Mouse (Mus musculus): ENCODE results near the gene Oxa1l. TPM values are rescaled to one million over a fixed set of nuclear protein-coding genes. Genes with fewer than 3 reads are reported as not detected.
"Not testable (repeated sequence)": the region's sequence is repeated elsewhere in the genome, so short reads cannot be mapped to it uniquely, and the experiment has no call there.

The Oxa1l gene
- polyA plus RNA-seq, 1 experiment from 2014 or later, result 47.3 TPM

- H3K27ac ChIP-seq; ATAC-seq; H3K4me2 ChIP-seq (replicated peaks); H3K4me1 ChIP-seq (replicated peaks); H3K9ac ChIP-seq (replicated peaks); H3K9me3 ChIP-seq; H3K27me3 ChIP-seq; H3K36me3 ChIP-seq; H3K4me3 ChIP-seq (replicated peaks): not testable (repeated sequence)
- 91% methylated on average over 16 of the region's 16 CpGs for WGBS
Observed at GRCm38 (mm10) chr14:54350773-54351541, 9.7 kb upstream of the Oxa1l start.

GRCm38 (mm10) chr14:54352314-54352713 lies 8.3 kb upstream of the Oxa1l start:
- no peak overlapping the region for H3K9ac ChIP-seq (replicated peaks)
- H3K4me1 ChIP-seq (replicated peaks), result no peaks in the 10 kb centered on the region
- H3K9me3 ChIP-seq, result no peaks in the 10 kb centered on the region
- no peak overlapping the region for H3K4me3 ChIP-seq (replicated peaks)
- no peak for ATAC-seq
- no peaks in the 10 kb centered on the region for H3K36me3 ChIP-seq
- no peak overlapping the region for H3K4me2 ChIP-seq (replicated peaks)
- WGBS, result 91% methylated on average over 8 of the region's 8 CpGs
- H3K27me3 ChIP-seq, result no peaks in the 10 kb centered on the region
- no peak overlapping the region for H3K27ac ChIP-seq

GRCm38 (mm10) chr14:54354406-54354805 lies 6.2 kb upstream of the Oxa1l start:
- H3K27me3 ChIP-seq, result no peaks in the 10 kb centered on the region
- H3K4me1 ChIP-seq (replicated peaks), result no peaks in the 10 kb centered on the region
- 62% methylated on average over 1 of the region's 1 CpGs for WGBS

DNA sequence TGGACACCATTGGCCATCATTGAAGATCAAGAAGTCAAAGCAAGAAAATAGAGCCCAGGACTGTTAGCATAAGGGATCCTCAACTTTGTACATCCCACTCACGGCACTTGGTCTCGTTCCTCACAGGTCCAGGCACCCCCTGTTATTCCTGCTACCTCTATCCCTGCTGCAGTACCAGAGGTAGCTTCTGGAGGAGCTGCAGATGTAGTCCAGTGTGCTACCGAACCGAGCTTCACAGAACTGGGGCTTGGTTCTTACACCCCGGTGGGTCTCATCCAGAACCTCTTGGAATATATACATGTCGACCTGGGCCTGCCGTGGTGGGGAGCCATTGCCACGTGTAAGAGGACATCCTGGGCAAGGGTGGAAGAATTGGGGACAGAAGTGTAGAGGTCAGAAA lies 2.5 kb downstream of the Oxa1l start:
- H3K4me2 ChIP-seq (replicated peaks), result no peak overlapping the region
- H3K27ac ChIP-seq, result no peak overlapping the region
- peaks cover 21% of the 10 kb centered on the region for H3K4me1 ChIP-seq (replicated peaks)
- no peaks in the 10 kb centered on the region for H3K27me3 ChIP-seq
- WGBS, result 95% methylated on average over 8 of the region's 8 CpGs
- H3K9me3 ChIP-seq, result no peaks in the 10 kb centered on the region
- ATAC-seq, result no peak
- no peak overlapping the region for H3K4me3 ChIP-seq (replicated peaks)
- peaks cover 50% of the 10 kb centered on the region for H3K36me3 ChIP-seq
- H3K9ac ChIP-seq (replicated peaks), result no peak overlapping the region

More at GRCm38 (mm10) chr14:54354406-54354805, 6.2 kb upstream of the Oxa1l start:
- H3K9me3 ChIP-seq, result no peaks in the 10 kb centered on the region
- H3K9ac ChIP-seq (replicated peaks), result no peak overlapping the region
- no peak overlapping the region for H3K4me3 ChIP-seq (replicated peaks)
- H3K27ac ChIP-seq, result no peak overlapping the region
- no peaks in the 10 kb centered on the region for H3K36me3 ChIP-seq
- ATAC-seq, result no peak
- H3K4me2 ChIP-seq (replicated peaks), result no peak overlapping the region

- 93% methylated on average over 5 of the region's 5 CpGs for WGBS
- no peak for ATAC-seq
Observed at GRCm38 (mm10) chr14:54365026-54365645, 4.5 kb downstream of the Oxa1l start.

GRCm38 (mm10) chr14:54366581-54366980 lies 5.9 kb downstream of the Oxa1l start:
- no peak overlapping the region for H3K4me2 ChIP-seq (replicated peaks)
- H3K36me3 ChIP-seq, result peaks cover 82% of the 10 kb centered on the region
- no peak overlapping the region for H3K27ac ChIP-seq
- no peaks in the 10 kb centered on the region for H3K9me3 ChIP-seq
- 98% methylated on average over 10 of the region's 10 CpGs for WGBS
- peaks cover 18% of the 10 kb centered on the region for H3K4me1 ChIP-seq (replicated peaks)
- no peak overlapping the region for H3K9ac ChIP-seq (replicated peaks)
- H3K27me3 ChIP-seq, result no peaks in the 10 kb centered on the region
- no peak overlapping the region for H3K4me3 ChIP-seq (replicated peaks)
- ATAC-seq, result no peak

More at GRCm38 (mm10) chr14:54365026-54365645, 4.5 kb downstream of the Oxa1l start:
- H3K27me3 ChIP-seq, result no peaks in the 10 kb centered on the region
- H3K9me3 ChIP-seq, result no peaks in the 10 kb centered on the region
- no peak overlapping the region for H3K4me2 ChIP-seq (replicated peaks)
- no peak overlapping the region for H3K4me3 ChIP-seq (replicated peaks)
- H3K4me1 ChIP-seq (replicated peaks), result peaks cover 21% of the 10 kb centered on the region
- H3K36me3 ChIP-seq, result peaks cover 70% of the 10 kb centered on the region
- no peak overlapping the region for H3K27ac ChIP-seq
- H3K9ac ChIP-seq (replicated peaks), result no peak overlapping the region

DNA sequence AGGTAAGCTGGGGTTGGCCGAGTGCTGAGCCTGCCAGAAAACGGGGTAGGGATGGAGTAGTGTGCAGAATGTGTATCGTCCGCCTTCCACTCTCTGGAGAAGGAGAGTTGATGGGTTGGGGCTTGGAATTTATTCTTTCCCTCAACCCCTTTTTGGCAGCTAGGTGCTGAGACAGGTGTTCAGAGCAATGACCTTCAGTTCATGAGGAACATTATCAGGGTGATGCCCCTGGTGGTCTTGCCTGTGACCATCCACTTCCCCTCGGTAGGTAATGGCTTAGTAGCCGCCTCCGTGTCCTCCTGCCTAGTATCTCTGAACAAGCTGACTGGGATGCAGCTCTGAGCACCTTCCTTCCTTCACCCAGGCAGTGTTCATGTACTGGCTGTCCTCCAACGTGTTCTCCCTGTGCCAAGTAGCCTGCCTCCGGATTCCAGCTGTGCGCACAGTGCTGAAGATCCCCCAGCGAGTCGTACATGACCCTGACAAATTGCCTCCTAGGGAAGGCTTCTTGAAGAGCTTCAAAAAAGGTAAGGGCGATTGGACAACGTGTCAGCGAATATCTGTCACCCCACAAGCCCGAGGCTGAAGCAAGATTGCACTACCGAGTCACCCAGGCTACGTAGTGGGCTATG lies 6.9 kb downstream of the Oxa1l start:
- H3K9me3 ChIP-seq, result no peaks in the 10 kb centered on the region
- no peak for ATAC-seq
- WGBS, result 95% methylated on average over 18 of the region's 18 CpGs
- no peaks in the 10 kb centered on the region for H3K27me3 ChIP-seq
- H3K4me1 ChIP-seq (replicated peaks), result peaks cover 8% of the 10 kb centered on the region
- H3K4me3 ChIP-seq (replicated peaks), result no peak overlapping the region
- peaks cover 83% of the 10 kb centered on the region for H3K36me3 ChIP-seq
- H3K4me2 ChIP-seq (replicated peaks), result no peak overlapping the region
- H3K27ac ChIP-seq, result no peak overlapping the region
- no peak overlapping the region for H3K9ac ChIP-seq (replicated peaks)

DNA sequence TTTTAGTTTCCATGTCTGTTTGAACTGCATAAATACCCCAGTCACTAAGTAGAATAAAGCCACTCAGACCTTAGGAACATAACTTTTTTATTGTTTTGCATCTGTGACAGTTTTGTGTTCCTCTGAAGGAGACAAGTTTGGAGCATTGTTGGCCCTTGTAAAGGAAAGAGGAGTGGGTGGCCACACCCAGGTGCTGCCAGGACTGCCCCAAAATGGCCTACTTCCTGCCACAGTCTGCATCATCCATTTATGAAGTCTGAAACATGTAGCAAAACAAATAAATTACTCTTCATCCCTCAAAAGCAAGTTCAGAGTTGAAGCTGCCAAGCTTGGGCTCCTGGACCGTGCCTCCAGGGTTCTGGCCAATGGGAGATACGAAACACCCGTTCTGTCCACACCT lies 8.7 kb downstream of the Oxa1l start:
- H3K4me1 ChIP-seq (replicated peaks), result no peaks in the 10 kb centered on the region
- no peaks in the 10 kb centered on the region for H3K9me3 ChIP-seq
- ATAC-seq, result no peak
- H3K27ac ChIP-seq, result no peak overlapping the region
- H3K4me2 ChIP-seq (replicated peaks), result no peak overlapping the region
- H3K36me3 ChIP-seq, result peaks cover 66% of the 10 kb centered on the region
- H3K4me3 ChIP-seq (replicated peaks), result no peak overlapping the region
- H3K9ac ChIP-seq (replicated peaks), result no peak overlapping the region
- WGBS, result 98% methylated on average over 3 of the region's 3 CpGs
- no peaks in the 10 kb centered on the region for H3K27me3 ChIP-seq

GRCm38 (mm10) chr14:54370595-54370994 lies 10.0 kb downstream of the Oxa1l start:
- H3K4me1 ChIP-seq (replicated peaks), result no peaks in the 10 kb centered on the region
- no peaks in the 10 kb centered on the region for H3K9me3 ChIP-seq
- ATAC-seq, result no peak
- no peak overlapping the region for H3K27ac ChIP-seq
- H3K4me2 ChIP-seq (replicated peaks), result no peak overlapping the region
- WGBS, result 93% methylated on average over 6 of the region's 6 CpGs
- no peak overlapping the region for H3K4me3 ChIP-seq (replicated peaks)
- peaks cover 55% of the 10 kb centered on the region for H3K36me3 ChIP-seq
- no peaks in the 10 kb centered on the region for H3K27me3 ChIP-seq
- no peak overlapping the region for H3K9ac ChIP-seq (replicated peaks)

- Histone ChIP-seq H3K36me3 (peaks cover 49% of the 10 kb centered on the region), H3K27me3 (no peaks in the 10 kb centered on the region), H3K9me3 (no peaks in the 10 kb centered on the region), H3K9ac (replicated peaks) (no peak overlapping the region), H3K27ac (no peak overlapping the region), H3K4me1 (replicated peaks) (no peaks in the 10 kb centered on the region), H3K4me3 (replicated peaks) (no peak overlapping the region), H3K4me2 (replicated peaks) (no peak overlapping the region)
- ATAC-seq, result peak; percentile 55
- 98% methylated on average over 10 of the region's 10 CpGs for WGBS
Observed at GRCm38 (mm10) chr14:54371460-54371859, 10.8 kb downstream of the Oxa1l start.

DNA sequence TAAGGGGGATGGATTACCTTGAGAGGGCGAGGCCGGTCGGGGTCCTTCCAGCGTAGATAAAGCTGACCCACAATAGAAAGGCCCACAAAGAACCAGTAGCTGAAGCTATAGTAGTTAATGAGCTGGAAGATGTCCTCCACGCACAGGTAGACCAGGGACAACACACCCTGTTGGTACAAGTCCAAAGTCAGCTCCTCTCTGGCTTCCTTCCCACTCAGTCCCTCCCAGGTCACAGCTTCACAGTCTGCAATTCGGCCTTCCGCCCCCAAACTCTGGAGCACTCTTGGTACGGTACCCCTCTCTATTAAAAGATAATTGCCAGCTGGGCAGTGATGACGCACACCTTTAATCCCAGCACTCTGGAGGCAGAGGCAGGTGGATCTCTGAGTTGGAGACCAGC lies 12.3 kb downstream of the Oxa1l start:
- Histone ChIP-seq H3K4me1 (replicated peaks) (no peaks in the 10 kb centered on the region), H3K9ac (replicated peaks) (no peak overlapping the region), H3K4me2 (replicated peaks) (no peak overlapping the region), H3K9me3 (no peaks in the 10 kb centered on the region), H3K27ac (no peak overlapping the region), H3K4me3 (replicated peaks) (no peak overlapping the region), H3K36me3 (peaks cover 35% of the 10 kb centered on the region), H3K27me3 (no peaks in the 10 kb centered on the region)
- 98% methylated on average over 9 of the region's 9 CpGs for WGBS
- ATAC-seq, result no peak

GRCm38 (mm10) chr14:54375916-54376315 lies 15.3 kb downstream of the Oxa1l start:
- H3K9ac ChIP-seq (replicated peaks), result no peak overlapping the region
- WGBS, result 80% methylated on average over 3 of the region's 3 CpGs
- no peaks in the 10 kb centered on the region for H3K4me1 ChIP-seq (replicated peaks)
- H3K9me3 ChIP-seq, result no peaks in the 10 kb centered on the region
- no peak overlapping the region for H3K4me2 ChIP-seq (replicated peaks)
- ATAC-seq, result no peak
- no peak overlapping the region for H3K4me3 ChIP-seq (replicated peaks)
- H3K27me3 ChIP-seq, result no peaks in the 10 kb centered on the region
- no peak overlapping the region for H3K27ac ChIP-seq
- H3K36me3 ChIP-seq, result peaks cover 5% of the 10 kb centered on the region
